Mouse (Mus musculus): Measurements from ENCODE around the gene Cd151.

DNA sequence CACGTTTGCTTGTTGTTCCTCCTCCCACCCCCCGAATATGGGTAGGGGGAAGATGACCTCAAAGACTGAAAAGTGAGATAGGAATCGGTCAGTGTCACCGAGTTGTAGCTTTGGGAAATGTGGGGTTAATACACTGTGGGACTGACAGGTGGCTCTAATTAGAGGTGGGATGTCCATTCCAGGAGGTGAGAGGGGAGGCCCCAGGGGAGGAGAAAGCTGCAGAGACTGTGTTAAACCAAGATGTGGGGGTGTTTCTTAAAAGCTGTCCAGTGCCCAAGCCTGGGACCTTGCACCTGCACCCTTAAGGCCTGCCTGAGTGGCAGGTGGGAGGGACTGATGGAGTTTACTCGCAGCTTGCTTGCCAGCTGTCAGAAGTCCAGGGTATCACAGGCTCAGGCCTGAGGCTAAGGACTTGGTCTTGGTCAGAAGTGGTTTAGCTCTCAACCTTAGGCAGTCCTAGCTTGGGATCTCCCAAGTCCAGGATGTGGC, 4.8 kb upstream of the Cd151 start:
- no peak for TF ChIP-seq CTCF (IDR thresholded peaks at IDR 0.05; ENCODE audit: extremely low read depth, insufficient read depth, low read length)
- TF ChIP-seq POLR2A (IDR thresholded peaks at IDR 0.05; ENCODE audit: extremely low read depth, insufficient read depth, low read length): no peak
